Mouse (Mus musculus): ENCODE measurements at regions not wholly inside any gene's neighbourhood (a gene's known extent, or its start where the extent isn't known, plus 50 kb on each side); places are given as distances from the start of the nearest gene placed in this dataset.
"Not testable (repeated sequence)": the region's sequence is repeated elsewhere in the genome, so short reads cannot be mapped to it uniquely, and the experiment has no call there.

GRCm38 (mm10) chr17:93067850-93068249 is 131.0 kb upstream of the Adcyap1 start:
- not testable (repeated sequence) for DNase-seq (ENCODE audit: low spot score in 2 of 2)

DNA sequence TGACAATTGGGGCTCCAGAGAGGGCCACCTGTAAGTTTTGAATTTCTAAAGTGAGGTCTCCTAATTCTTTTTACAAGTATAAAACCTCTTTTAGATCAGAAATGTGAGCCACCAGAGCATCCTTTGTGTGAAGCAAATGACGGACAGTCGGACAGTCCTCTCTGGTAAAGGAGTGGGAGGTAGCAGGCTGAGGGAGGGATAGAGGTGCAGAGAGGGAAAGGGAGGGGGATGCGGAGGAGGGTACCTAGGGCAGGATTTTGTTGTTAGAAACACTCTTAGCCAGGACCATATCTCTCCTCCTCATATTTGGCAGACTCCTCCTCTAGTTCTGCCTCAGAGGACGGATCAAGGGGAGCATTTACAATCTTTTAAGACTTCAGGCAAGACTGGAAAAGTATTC is 130.3 kb upstream of the Adcyap1 start:
- no peak for DNase-seq (ENCODE audit: low spot score in 2 of 2)

DNA sequence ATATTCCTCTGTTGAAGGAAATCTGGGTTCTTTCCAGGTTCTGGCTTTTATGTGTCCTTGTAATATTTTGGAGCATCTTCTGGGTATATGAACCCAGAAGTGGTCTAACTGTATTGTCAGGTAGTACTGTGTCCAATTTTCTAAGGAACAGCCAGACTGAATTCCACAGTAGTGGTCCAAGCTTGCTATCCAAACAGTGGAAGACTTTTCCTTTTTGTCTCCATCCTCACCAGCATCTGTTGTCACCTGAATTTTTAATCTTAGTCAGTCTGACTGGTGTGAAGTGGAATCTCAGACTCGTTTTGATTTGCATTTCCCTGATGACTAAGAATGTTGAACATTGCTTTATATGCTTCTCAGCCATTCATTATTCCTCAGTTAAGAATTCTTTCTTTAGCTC is 114.8 kb upstream of the Adcyap1 start:
- DNase-seq (ENCODE audit: low spot score in 2 of 2) = no peak

DNA sequence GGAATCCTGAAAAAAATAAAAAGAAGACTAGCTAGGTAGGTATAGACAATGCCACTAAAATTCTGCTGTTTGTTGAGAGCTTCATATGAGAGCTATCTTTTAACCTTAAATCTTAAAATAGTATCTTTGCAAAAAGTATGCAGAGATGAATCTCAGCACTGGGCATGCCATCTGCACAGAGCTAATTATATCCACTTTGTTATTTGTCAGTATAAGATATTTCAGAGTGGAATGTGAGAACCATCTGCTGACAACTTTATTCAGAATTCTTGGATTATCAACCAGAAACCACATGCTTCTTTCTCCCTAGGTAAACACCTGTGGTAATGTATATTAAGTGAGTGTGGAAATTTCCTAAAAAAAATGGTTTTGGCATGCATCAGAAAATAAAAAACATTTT is 94.3 kb upstream of the Adcyap1 start:
- no peak for DNase-seq (ENCODE audit: low spot score in 2 of 2)

DNA sequence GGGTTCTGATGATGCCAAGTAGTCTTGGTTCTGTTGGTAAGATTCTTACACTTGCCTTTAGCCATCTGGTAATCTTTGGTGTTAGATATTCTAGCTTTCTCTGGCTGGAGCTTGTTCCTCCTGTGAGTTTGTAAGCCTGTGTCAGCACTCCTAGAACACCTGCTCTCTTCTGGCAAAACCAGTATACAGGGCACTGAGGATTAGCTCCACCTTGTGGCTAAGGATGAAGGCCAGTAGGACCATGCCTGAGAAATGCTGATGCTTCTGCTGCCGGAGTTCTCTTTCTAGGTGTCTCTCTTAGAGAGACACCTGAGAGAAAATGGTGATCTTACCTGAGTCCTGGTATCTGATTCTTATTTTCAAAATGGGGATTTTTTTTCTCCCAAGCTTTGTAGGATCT is 58.8 kb upstream of the Adcyap1 start:
- no peak for DNase-seq (ENCODE audit: low spot score in 2 of 2)

DNA sequence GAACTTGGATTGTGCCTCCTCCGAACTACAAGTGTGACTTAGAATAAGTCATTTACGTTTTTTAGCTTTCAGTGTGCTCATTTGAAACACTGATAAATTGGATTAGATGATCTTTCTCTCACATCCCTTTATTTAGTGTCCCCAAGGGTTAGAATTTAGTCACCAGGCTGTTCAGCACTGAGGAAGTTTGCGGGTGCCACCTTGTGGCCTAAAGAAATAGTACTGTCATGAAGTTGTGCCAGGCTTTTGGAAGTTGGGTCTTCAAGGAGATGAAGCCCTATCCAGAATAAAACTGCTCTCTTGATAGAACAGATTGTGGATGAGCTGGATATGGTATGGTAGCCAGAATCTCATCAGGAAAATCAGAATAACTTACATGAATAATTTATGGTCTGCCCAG is 57.7 kb upstream of the Adcyap1 start:
- DNase-seq (ENCODE audit: low spot score in 2 of 2) = peak in 1 of 2 experiments; percentile 5
